8 mouse cellular contexts compared by ENCODE assay signal in the genomic region with DNA sequence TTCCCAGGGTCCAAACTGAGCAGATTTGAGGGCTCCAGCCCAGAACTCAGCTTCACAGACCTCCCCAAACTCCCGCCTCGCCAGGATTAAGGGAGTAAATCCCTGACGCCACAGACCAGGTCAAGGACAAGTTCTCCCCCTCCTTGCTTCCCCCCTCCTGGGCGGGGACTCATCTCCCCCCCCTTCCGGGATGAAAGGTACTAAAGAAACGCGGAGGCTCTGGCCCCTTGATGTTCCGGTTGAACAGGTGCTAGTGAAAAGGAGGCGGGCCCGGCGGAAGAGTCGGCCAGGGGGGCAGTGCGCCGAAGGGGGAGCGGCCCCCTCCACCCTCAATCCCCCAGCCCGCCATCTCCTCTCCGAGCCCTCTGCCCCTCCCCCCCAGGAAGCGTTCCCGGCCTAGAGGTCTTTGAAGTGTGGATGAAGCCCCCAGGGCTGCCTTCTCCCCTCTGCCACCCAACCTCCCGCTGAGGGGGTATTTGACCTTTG. TPM values are rescaled to one million over a fixed set of nuclear protein-coding genes. Genes with fewer than 3 reads are reported as not detected.
DNase-seq lines count a peak whose midpoint lies in the region; ATAC-seq and TF ChIP-seq lines count a peak whose summit lies in the region.

No protein-coding gene starts in this region.

- no peak for TF ChIP-seq CTCF in bone marrow macrophage, adult 2 months (IDR thresholded peaks at IDR 0.05; ENCODE audit: low read depth, low read length)
- no peak for TF ChIP-seq CTCF in heart, adult 2 months (IDR thresholded peaks at IDR 0.05)

- peak overlapping the region; percentile 62 for H3K9ac ChIP-seq in heart, adult 2 months (ENCODE audit: low read depth, low read length)
- no peak overlapping the region for H3K9ac ChIP-seq in stomach, embryonic 14.5 days (replicated peaks; ENCODE audit: low read depth, low read length)

- intact Hi-C loops in heart, adult 2 months (cut with DNase I) = loop anchor here (2.0 kb wide), 1 partner anchor 37 kb away; no protein-coding TSS in a partner anchor

- no peaks in the 10 kb centered on the region for H3K36me3 ChIP-seq in heart, adult 2 months (ENCODE audit: control insufficient read depth, insufficient read depth, low read length)
- H3K36me3 ChIP-seq in stomach, embryonic 14.5 days (ENCODE audit: control insufficient read depth, insufficient read depth, low read length) = peaks cover 11% of the 10 kb centered on the region

- H3K4me1 ChIP-seq in bone marrow macrophage, adult 2 months (ENCODE audit: control insufficient read depth, insufficient read depth, low read length) = peaks cover 27% of the 10 kb centered on the region
- H3K4me1 ChIP-seq in heart, adult 2 months (ENCODE audit: control insufficient read depth, insufficient read depth, low read length) = peaks cover 12% of the 10 kb centered on the region
- peaks cover 39% of the 10 kb centered on the region for H3K4me1 ChIP-seq in stomach, embryonic 14.5 days (ENCODE audit: control insufficient read depth, insufficient read depth, low read length)

- no peaks in the 10 kb centered on the region; the same call in 1 of the 2 replicates for H3K79me2 ChIP-seq in heart, adult 2 months (replicated peaks; ENCODE audit: control insufficient read depth, insufficient read depth, low read length)

- no peaks in the 10 kb centered on the region for H3K27me3 ChIP-seq in heart, adult 2 months (ENCODE audit: control insufficient read depth, insufficient read depth, low read length)
- H3K27me3 ChIP-seq in stomach, embryonic 14.5 days (ENCODE audit: control insufficient read depth, insufficient read depth, low read length) = no peaks in the 10 kb centered on the region

- ATAC-seq in CD4-positive, CD25-positive, alpha-beta regulatory T cell, adult 4 months = no peak
- ATAC-seq in stomach, embryonic 14.5 days (ENCODE audit: insufficient number of reproducible peaks, insufficient read depth, low FRiP score, low read depth) = peak; percentile 2; the same call in 1 of the 2 replicates
- ATAC-seq in frontal cortex, adult (ENCODE audit: low TSS enrichment) = no peak

- WGBS in heart, adult 2 months = 2% methylated on average over 20 of the region's 20 CpGs
- under 1% methylated on average over 19 of the region's 20 CpGs for WGBS in stomach, embryonic 14.5 days

- TF ChIP-seq POLR2A in bone marrow macrophage, adult 2 months (IDR thresholded peaks at IDR 0.05; ENCODE audit: borderline replicate concordance, low read depth, low read length) = no peak
- TF ChIP-seq POLR2A in heart, adult 2 months (IDR thresholded peaks at IDR 0.05; ENCODE audit: insufficient read depth, low read depth, low read length) = peak; percentile 64; the same call in 1 of the 2 replicates

- DNase-seq in CD4-positive, CD25-positive, alpha-beta regulatory T cell, adult 2 months (ENCODE audit: low read depth, low spot score) = peak; percentile 69
- peak; percentile 79 to 85 for DNase-seq in heart, adult 2 months
- peak; percentile 90 to 92 for DNase-seq in kidney, adult 8-10 months
- DNase-seq in lung, postnatal 10 days = peak; percentile 85

- H3K4me2 ChIP-seq in stomach, embryonic 14.5 days (replicated peaks; ENCODE audit: low read depth, low read length) = peak overlapping the region; percentile 89

- H3K9me3 ChIP-seq in stomach, embryonic 14.5 days (ENCODE audit: control insufficient read depth, low read depth, low read length) = no peaks in the 10 kb centered on the region

- TF ChIP-seq EP300 in heart, adult 2 months (IDR thresholded peaks at IDR 0.05; ENCODE audit: insufficient read depth, low read depth, low read length) = no peak

- peak overlapping the region; percentile 75 for H3K4me3 ChIP-seq in bone marrow macrophage, adult 2 months (ENCODE audit: insufficient read depth, low read length)
- peak overlapping the region; percentile 74 for H3K4me3 ChIP-seq in heart, adult 2 months
- H3K4me3 ChIP-seq in stomach, embryonic 14.5 days (ENCODE audit: low read depth, low read length) = peak overlapping the region; percentile 91

- peak overlapping the region; percentile 60; the same call in 1 of the 2 replicates for H3K27ac ChIP-seq in bone marrow macrophage, adult 2 months (ENCODE audit: insufficient read depth, low read depth, low read length)
- peak overlapping the region; percentile 87 for H3K27ac ChIP-seq in heart, adult 2 months
- peak overlapping the region; percentile 88 for H3K27ac ChIP-seq in stomach, embryonic 14.5 days (ENCODE audit: low read length)

RNA-seq across cellular contexts. Expression of gene Mllt6, which starts 1.5 kb away (rescaled TPM):
- polyA plus RNA-seq in CD4-positive, CD25-positive, alpha-beta regulatory T cell, adult 4 months (2017; shearing (Covaris generic)) = 10 to 100 TPM in 1 of 2 experiments, 1 to 10 TPM in 1; 8.0 to 14.1 TPM
- 40.4 and 48.7 TPM in 2 replicates for polyA plus RNA-seq in bone marrow macrophage, adult 2 months (2012; ENCODE audit: insufficient read depth, insufficient read length, missing spikeins)
- 10 to 100 TPM; 67.1 to 72.5 TPM for total RNA-seq in heart, adult 2 months (2021)
- 37.9 and 46.2 TPM in 2 replicates for polyA plus RNA-seq in heart, adult 2 months (2012; rRNA removed)
- polyA plus RNA-seq in stomach, embryonic 14.5 days (2014; fragmentation: Nextera tagmentation; extraction: Ambion mirVana) = 4.3 and 4.5 TPM in 2 replicates

RNA-seq across cellular contexts. Expression of gene Cisd3, which starts 23.9 kb away (rescaled TPM):
- polyA plus RNA-seq in CD4-positive, CD25-positive, alpha-beta regulatory T cell, adult 4 months (2017; shearing (Covaris generic)) = 10 to 100 TPM; 63.5 to 80.3 TPM
- 45.2 and 50.2 TPM in 2 replicates for polyA plus RNA-seq in bone marrow macrophage, adult 2 months (2012; ENCODE audit: insufficient read depth, insufficient read length, missing spikeins)
- 100 to 1,000 TPM; 130 to 137 TPM for total RNA-seq in heart, adult 2 months (2021)
- polyA plus RNA-seq in heart, adult 2 months (2012; rRNA removed) = 82.7 and 106 TPM in 2 replicates
- 20.8 and 21.9 TPM in 2 replicates for polyA plus RNA-seq in stomach, embryonic 14.5 days (2014; fragmentation: Nextera tagmentation; extraction: Ambion mirVana)

RNA-seq across cellular contexts. Expression of gene Epop, which starts 32.2 kb away (rescaled TPM):
- under 1 TPM; 0.43 to 0.78 TPM for polyA plus RNA-seq in CD4-positive, CD25-positive, alpha-beta regulatory T cell, adult 4 months (2017; shearing (Covaris generic))
- polyA plus RNA-seq in bone marrow macrophage, adult 2 months (2012; ENCODE audit: insufficient read depth, insufficient read length, missing spikeins) = 2.5 and 3.0 TPM in 2 replicates
- total RNA-seq in heart, adult 2 months (2021) = 1 to 10 TPM; 1.4 to 2.6 TPM
- polyA plus RNA-seq in heart, adult 2 months (2012; rRNA removed) = 0.44 and 0.61 TPM in 2 replicates
- polyA plus RNA-seq in stomach, embryonic 14.5 days (2014; fragmentation: Nextera tagmentation; extraction: Ambion mirVana) = 2.7 and 3.6 TPM in 2 replicates

RNA-seq across cellular contexts. Expression of gene Pcgf2, which starts 38.6 kb away (rescaled TPM):
- polyA plus RNA-seq in CD4-positive, CD25-positive, alpha-beta regulatory T cell, adult 4 months (2017; shearing (Covaris generic)) = 1 to 10 TPM; 2.9 to 4.6 TPM
- 12.3 and 13.6 TPM in 2 replicates for polyA plus RNA-seq in bone marrow macrophage, adult 2 months (2012; ENCODE audit: insufficient read depth, insufficient read length, missing spikeins)
- 1 to 10 TPM; 4.1 to 5.6 TPM for total RNA-seq in heart, adult 2 months (2021)
- 9.5 and 17.8 TPM in 2 replicates for polyA plus RNA-seq in heart, adult 2 months (2012; rRNA removed)
- 18.2 and 20.6 TPM in 2 replicates for polyA plus RNA-seq in stomach, embryonic 14.5 days (2014; fragmentation: Nextera tagmentation; extraction: Ambion mirVana)

RNA-seq across cellular contexts. Expression of gene Psmb3, which starts 41.5 kb away (rescaled TPM):
- 100 to 1,000 TPM; 453 to 558 TPM for polyA plus RNA-seq in CD4-positive, CD25-positive, alpha-beta regulatory T cell, adult 4 months (2017; shearing (Covaris generic))
- polyA plus RNA-seq in bone marrow macrophage, adult 2 months (2012; ENCODE audit: insufficient read depth, insufficient read length, missing spikeins) = 125 and 142 TPM in 2 replicates
- total RNA-seq in heart, adult 2 months (2021) = 100 to 1,000 TPM; 135 to 139 TPM
- 273 and 314 TPM in 2 replicates for polyA plus RNA-seq in heart, adult 2 months (2012; rRNA removed)
- 429 and 454 TPM in 2 replicates for polyA plus RNA-seq in stomach, embryonic 14.5 days (2014; fragmentation: Nextera tagmentation; extraction: Ambion mirVana)
